Mouse (Mus musculus): ENCODE data around the gene Pllp.

DNA sequence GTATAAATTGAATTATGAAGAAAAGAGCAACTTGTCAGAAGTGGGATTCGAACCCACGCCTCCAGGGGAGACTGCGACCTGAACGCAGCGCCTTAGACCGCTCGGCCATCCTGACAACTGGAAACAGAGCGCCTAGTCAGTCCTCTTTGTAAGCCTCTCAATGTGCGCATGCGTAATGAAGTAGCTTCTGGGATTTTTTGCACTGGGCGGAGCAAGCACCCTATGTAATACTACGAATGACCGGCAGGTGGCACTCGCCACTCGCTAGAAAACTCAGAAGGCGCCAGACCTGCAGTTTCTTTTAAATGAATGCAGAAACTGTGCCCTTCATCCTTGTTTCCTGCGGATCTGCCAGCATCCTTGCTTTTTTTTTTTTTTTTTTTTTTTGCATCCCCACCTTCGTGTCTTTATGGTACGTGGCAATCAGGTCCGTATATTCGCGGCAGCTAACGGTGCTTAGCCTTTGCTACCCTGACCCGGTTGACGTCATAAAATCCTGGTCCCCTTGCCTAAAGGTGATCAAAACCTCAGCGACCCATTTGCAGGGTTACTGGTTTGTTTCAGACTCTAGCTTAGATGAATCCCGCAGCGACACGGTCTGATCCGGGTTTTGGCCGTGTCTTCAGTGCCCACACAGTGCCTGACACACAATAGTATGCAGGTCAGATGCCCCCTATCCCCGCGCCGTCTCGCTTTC is 8.0 kb upstream of the Pllp start:
- TF ChIP-seq CTCF (IDR thresholded peaks at IDR 0.05; ENCODE audit: extremely low read depth, insufficient read depth, insufficient read length, insufficient replicate concordance) = peak; percentile 87; the same call in 1 of the 2 replicates
- TF ChIP-seq POLR2A (IDR thresholded peaks at IDR 0.05; ENCODE audit: low read depth, low read length) = no peak
